Mouse (Mus musculus): ENCODE results near the gene Col6a5. TPM values are rescaled to one million over a fixed set of nuclear protein-coding genes. Genes with fewer than 3 reads are reported as not detected.
A peak's percentile ranks its signal among the peaks of the same experiment; 100 is the strongest.

Gene Col6a5
- total RNA-seq, 2 experiments from 2014 or later, result not detected

DNA sequence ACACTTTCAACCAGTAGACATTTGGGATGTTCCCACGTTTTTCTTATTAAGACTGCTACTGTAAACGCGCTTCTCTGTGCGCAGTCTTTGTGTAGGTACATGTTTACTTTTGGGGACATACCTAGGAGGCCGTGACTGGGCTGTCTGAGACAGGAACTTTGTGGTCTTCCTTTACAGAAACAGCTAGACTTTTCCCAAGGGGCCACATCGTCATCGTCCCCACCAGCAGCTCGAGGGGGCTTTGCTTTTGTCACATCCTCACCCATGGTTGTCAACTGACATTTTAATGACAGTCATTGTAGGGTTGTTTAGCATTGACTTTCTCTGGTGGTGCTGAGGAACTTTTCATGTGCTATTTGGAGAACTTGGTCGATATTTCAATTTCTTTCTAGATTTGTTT, 129.2 kb downstream of the Col6a5 start:
- no peak for ATAC-seq (replicated peaks; ENCODE audit: poor library complexity, severe bottlenecking)

- no peak for ATAC-seq (replicated peaks; ENCODE audit: poor library complexity, severe bottlenecking)
Measured at GRCm38 (mm10) chr9:105827791-105828385, 132.6 kb downstream of the Col6a5 start, which contains the start of gene Col6a6. Gene Col6a6, minus strand, starts transcription at chr9:105828160.

DNA sequence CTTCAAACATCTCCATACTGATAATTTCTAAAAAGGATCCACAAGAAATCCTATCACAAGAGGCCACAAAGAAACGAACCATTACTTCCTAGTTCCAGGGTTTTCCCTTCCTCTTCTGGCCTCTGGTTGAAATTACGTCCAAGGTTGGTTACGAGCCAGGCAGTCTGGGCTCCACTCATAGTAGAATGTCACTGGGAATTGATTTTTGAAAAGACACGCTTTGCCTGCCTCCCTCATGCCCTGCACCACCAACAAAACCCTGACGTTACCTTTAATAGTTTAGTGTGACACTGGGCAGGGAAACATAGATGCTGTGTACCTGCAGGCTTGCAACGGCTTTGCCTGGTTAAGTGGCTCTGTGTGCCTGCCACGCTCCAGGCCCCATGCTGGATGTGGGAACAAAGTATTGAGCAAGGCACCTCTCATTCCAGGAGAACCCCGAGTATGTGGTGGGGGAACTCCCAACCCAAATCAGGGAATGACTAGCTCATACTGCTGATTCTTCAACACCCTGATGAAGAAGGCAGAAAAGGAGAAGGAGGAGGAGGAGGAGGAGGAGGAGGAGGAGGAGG, 133.3 kb downstream of the Col6a5 start:
- no peak for ATAC-seq (replicated peaks; ENCODE audit: poor library complexity, severe bottlenecking)

GRCm38 (mm10) chr9:105820711-105821110, 139.7 kb downstream of the Col6a5 start:
- ATAC-seq (replicated peaks; ENCODE audit: poor library complexity, severe bottlenecking), result no peak

GRCm38 (mm10) chr9:105819155-105819709, 141.2 kb downstream of the Col6a5 start:
- ATAC-seq (replicated peaks; ENCODE audit: poor library complexity, severe bottlenecking), result peak; percentile 71

DNA sequence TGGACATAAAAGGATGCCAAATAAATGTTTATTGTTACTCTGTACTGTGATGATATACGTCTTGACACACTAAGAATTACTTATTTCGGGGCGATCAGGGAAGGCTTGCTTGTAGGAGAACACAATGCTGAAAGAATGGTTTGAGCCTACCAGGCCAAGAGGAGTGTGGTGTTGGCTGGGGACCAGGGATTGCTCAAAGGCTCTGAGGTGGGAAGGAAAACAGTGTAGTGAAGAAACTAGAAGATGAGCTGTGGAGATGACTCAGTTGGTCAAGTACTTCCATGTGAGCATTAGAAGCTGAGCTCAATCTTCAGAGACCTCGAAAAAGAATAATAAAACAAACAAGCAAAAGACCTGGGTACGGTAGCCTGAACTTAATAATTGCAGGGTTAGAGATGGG, 146.0 kb downstream of the Col6a5 start:
- ATAC-seq (replicated peaks; ENCODE audit: poor library complexity, severe bottlenecking), result no peak

- no peak for ATAC-seq (replicated peaks; ENCODE audit: poor library complexity, severe bottlenecking)
Measured at GRCm38 (mm10) chr9:105811458-105811857, 149.0 kb downstream of the Col6a5 start.

DNA sequence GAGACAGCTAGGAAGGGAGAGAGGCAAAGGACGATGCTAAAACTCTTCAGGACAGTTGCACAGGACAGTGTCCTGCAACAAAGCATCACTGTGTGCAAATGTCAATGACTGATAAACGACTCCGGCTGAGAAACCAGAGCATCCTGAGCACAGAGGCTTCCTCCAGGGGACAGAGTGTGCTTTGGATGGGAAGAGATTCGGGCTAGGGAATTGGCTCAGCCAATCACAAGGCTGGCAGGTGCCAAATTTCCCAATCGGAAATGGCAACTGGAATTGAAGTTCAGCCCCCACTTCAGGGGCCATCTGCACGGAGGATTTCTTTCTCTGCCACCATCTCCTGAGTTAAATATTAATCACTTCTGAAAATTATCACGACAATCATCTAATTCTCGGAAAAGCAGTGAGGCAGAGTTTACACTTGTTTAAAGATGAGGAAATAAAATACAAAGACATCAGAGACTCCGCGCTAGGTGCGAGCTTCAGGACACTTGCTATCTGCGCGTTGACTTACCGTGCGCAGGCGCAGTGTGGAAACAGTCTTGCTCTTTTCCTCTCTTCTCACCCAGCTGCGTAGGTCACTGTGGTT, 151.4 kb downstream of the Col6a5 start:
- no peak for ATAC-seq (replicated peaks; ENCODE audit: poor library complexity, severe bottlenecking)

Other genes with a start within 250 kb of the Col6a5 start
- not detected in 2 replicates for gene Col6a6, start 132.5 kb downstream of the Col6a5 start, total RNA-seq (2014; fragmentation: Nextera tagmentation)
- gene Col6a6, start 132.5 kb downstream of the Col6a5 start, total RNA-seq (2017), result not detected in 2 replicates
- not detected in 2 replicates for gene Col6a4, start 136.1 kb upstream of the Col6a5 start, total RNA-seq (2014; fragmentation: Nextera tagmentation)
- not detected in 2 replicates for gene Col6a4, start 136.1 kb upstream of the Col6a5 start, total RNA-seq (2017)
- gene Glyctk, start 197.5 kb upstream of the Col6a5 start, total RNA-seq (2014; fragmentation: Nextera tagmentation), result 0.26 TPM in 1 of 2 replicates, not detected in the other
- gene Glyctk, start 197.5 kb upstream of the Col6a5 start, total RNA-seq (2017), result 0.56 and 2.6 TPM in 2 replicates
- 59.4 and 68.2 TPM in 2 replicates for gene Wdr82, start 210.3 kb upstream of the Col6a5 start, total RNA-seq (2014; fragmentation: Nextera tagmentation)
- 68.6 and 86.0 TPM in 2 replicates for gene Wdr82, start 210.3 kb upstream of the Col6a5 start, total RNA-seq (2017)
- 34.1 and 42.6 TPM in 2 replicates for gene Ppm1m, start 239.1 kb upstream of the Col6a5 start, total RNA-seq (2014; fragmentation: Nextera tagmentation)
- gene Ppm1m, start 239.1 kb upstream of the Col6a5 start, total RNA-seq (2017), result 12.5 and 23.4 TPM in 2 replicates
- gene Twf2, start 242.5 kb upstream of the Col6a5 start, total RNA-seq (2014; fragmentation: Nextera tagmentation), result 79.7 and 84.8 TPM in 2 replicates
- 81.4 and 87.5 TPM in 2 replicates for gene Twf2, start 242.5 kb upstream of the Col6a5 start, total RNA-seq (2017)

All from granulocyte monocyte progenitor cell, adult 5-6 weeks (primary cell).